Mouse (Mus musculus): Measurements from ENCODE around the gene Gnai2.

GRCm38 (mm10) chr9:107590773-107591060 lies 44.5 kb downstream of the Gnai2 start:
- TF ChIP-seq TAL1 (conservative IDR thresholded peaks at IDR 0.05; ENCODE audit: low read depth, low read length) (no peak), CTCF (IDR thresholded peaks at IDR 0.05; ENCODE audit: low read depth, low read length) (no peak), POLR2AphosphoS5 (IDR thresholded peaks at IDR 0.05; ENCODE audit: insufficient replicate concordance, low read depth, low read length) (no peak), GATA1 (IDR thresholded peaks at IDR 0.05; ENCODE audit: borderline replicate concordance, low read length) (no peak)
